Mouse (Mus musculus) lung, postnatal 0 days (tissue): Measurements from ENCODE around the gene Prcc.
"Not testable (repeated sequence)": the region's sequence is repeated elsewhere in the genome, so short reads cannot be mapped to it uniquely, and the experiment has no call there.

Source experiments
- CTCF ChIP-seq: IDR thresholded peaks from 2 replicates; pipeline ENCODE4 v1.5.1; 2016; ENCODE audit warnings: antibody characterized with exemption, mild to moderate bottlenecking
- EP300 ChIP-seq: IDR thresholded peaks from 2 replicates; pipeline ENCODE4 v1.6.1; 2016; ENCODE audit warnings: antibody characterized with exemption, mild to moderate bottlenecking, control low read depth

- TF ChIP-seq EP300, CTCF: not testable (repeated sequence)
Observed at GRCm38 (mm10) chr3:87901959-87902358, 16.6 kb upstream of the Prcc start.
